ENCODE assay signal across 28 mouse cellular contexts in the genomic region with DNA sequence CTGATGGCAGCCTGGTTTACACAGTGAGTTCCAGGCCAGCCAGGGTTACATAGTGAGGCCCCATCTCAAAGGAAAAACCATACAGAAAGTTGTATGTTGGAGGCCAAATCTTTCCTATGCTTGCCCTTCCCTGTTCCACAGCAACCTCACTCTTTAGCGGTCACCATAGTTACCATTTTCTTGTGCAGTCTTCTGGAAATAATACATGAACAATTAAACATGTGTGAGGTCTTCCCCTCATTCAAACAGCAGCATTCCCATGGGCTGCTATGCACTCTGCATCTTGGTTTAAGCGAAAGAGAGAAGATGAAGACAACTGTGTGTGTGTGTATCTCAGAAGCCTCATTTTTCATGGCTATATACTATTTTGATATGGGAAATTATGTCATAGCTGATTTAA. TPM values are rescaled to one million over a fixed set of nuclear protein-coding genes. Genes with fewer than 3 reads are reported as not detected.
"Had no signal": no experiment of that assay in that cellular context is flagged by ENCODE, and none has a peak within 500 bp of the region (broad histone marks: within the 10 kb centered on the region; RNA-seq: fewer than 3 reads in every experiment).

No protein-coding gene starts in this region.

- H3K27ac ChIP-seq: layer of hippocampus, adult 2 months; limb, embryonic 10.5 days; limb, embryonic 13.5 days; liver, embryonic 12.5 days; liver, embryonic 15.5 days; lung, embryonic 15.5 days; midbrain, embryonic 10.5 days; midbrain, embryonic 13.5 days; neural tube, embryonic 13.5 days; stomach, postnatal 0 days had no signal

- H3K9ac ChIP-seq: limb, embryonic 13.5 days; liver, embryonic 12.5 days; liver, embryonic 15.5 days; lung, embryonic 15.5 days; midbrain, embryonic 13.5 days; neural tube, embryonic 13.5 days had no signal

- DNase-seq: kidney, postnatal 14 days; kidney, postnatal 4 days; layer of hippocampus, adult 9-11 months; liver; lung, adult 18-20 months; lung, postnatal 10 days; lung, postnatal 36 days; right cerebral cortex, adult 18-20 months; right cerebral cortex, postnatal 14 days; right cerebral cortex, postnatal 4 days; thymus, adult 2 months; thymus, postnatal 14 days; thymus, postnatal 4 days had no signal

- H3K9me3 ChIP-seq: limb, embryonic 10.5 days; limb, embryonic 13.5 days; liver, embryonic 12.5 days; liver, embryonic 15.5 days; lung, embryonic 15.5 days; midbrain, embryonic 13.5 days; neural tube, embryonic 13.5 days had no signal

- H3K4me2 ChIP-seq: limb, embryonic 13.5 days; liver, embryonic 12.5 days; liver, embryonic 15.5 days; lung, embryonic 15.5 days; midbrain, embryonic 13.5 days; neural tube, embryonic 13.5 days had no signal

- H3K4me3 ChIP-seq: layer of hippocampus, adult 2 months; limb, embryonic 10.5 days; limb, embryonic 13.5 days; liver, embryonic 12.5 days; liver, embryonic 15.5 days; lung, embryonic 15.5 days; megakaryocyte, embryonic 14.5 days; midbrain, embryonic 10.5 days; midbrain, embryonic 13.5 days; myocyte; neural tube, embryonic 13.5 days had no signal

- ATAC-seq: liver, embryonic 12.5 days; midbrain, embryonic 13.5 days; midbrain, embryonic 16.5 days had no signal

- H3K36me3 ChIP-seq: limb, embryonic 10.5 days; limb, embryonic 13.5 days; liver, embryonic 12.5 days; liver, embryonic 15.5 days; lung, embryonic 15.5 days; midbrain, embryonic 13.5 days; neural tube, embryonic 13.5 days had no signal

RNA-seq across cellular contexts. Expression of gene Doc2a, which starts 1.7 kb away (rescaled TPM):
- polyA plus RNA-seq: liver, embryonic 15.5 days; myocyte had no signal

RNA-seq across cellular contexts. Expression of gene 4930451I11Rik, which starts 14.1 kb away (rescaled TPM):
- polyA plus RNA-seq: kidney, embryonic 16.5 days; limb, embryonic 10.5 days; limb, embryonic 13.5 days; liver, embryonic 12.5 days; liver, embryonic 15.5 days; lung, embryonic 15.5 days; midbrain, embryonic 10.5 days; midbrain, embryonic 13.5 days; midbrain, embryonic 16.5 days; myocyte; neural tube, embryonic 13.5 days; stomach, embryonic 14.5 days; stomach, postnatal 0 days; thymus, adult 2 months had no signal
